Mouse (Mus musculus) forebrain, postnatal 0 days (tissue): ENCODE measurements at regions not wholly inside any gene's neighbourhood (a gene's known extent, or its start where the extent isn't known, plus 50 kb on each side); places are given as distances from the start of the nearest gene placed in this dataset.
"Not testable (repeated sequence)": the region's sequence is repeated elsewhere in the genome, so short reads cannot be mapped to it uniquely, and the experiment has no call there.

Experiments
- ATAC-seq: fragments of 200-750 bp; cut with Nextera tagmentation; 2 replicates; pipeline ENCODE4 v1.8.0; 2017; ENCODE audit warnings: mild to moderate bottlenecking, moderate library complexity
- DNase-seq: peaks from one replicate; pipeline ENCODE4 v3.0.0-alpha.2; 2015
- H3K27ac ChIP-seq: fragments of 300-500 bp; sonication (generic); 2 replicates; pipeline ENCODE4 v1.5.1; 2014; ENCODE audit warnings: low read depth, mild to moderate bottlenecking, antibody characterized with exemption, low read length, moderate library complexity, mixed read lengths
- H3K27me3 ChIP-seq: fragments of 300-500 bp; sonication (generic); 2 replicates; pipeline ENCODE4 v1.6.1; 2014; ENCODE audit warnings: mild to moderate bottlenecking, low read length, mixed read lengths; ENCODE audit not compliant: insufficient read depth
- H3K36me3 ChIP-seq: fragments of 300-500 bp; sonication (generic); 2 replicates; pipeline ENCODE4 v1.6.1; 2014; ENCODE audit warnings: mild to moderate bottlenecking, moderate library complexity; ENCODE audit not compliant: insufficient read depth
- H3K4me1 ChIP-seq: fragments of 300-500 bp; sonication (generic); 2 replicates; pipeline ENCODE4 v1.6.1; 2014; ENCODE audit warnings: antibody characterized with exemption; ENCODE audit not compliant: insufficient read depth
- H3K4me2 ChIP-seq: fragments of 300-500 bp; sonication (generic); 2 replicates; pipeline ENCODE4 v1.6.1; 2014; ENCODE audit warnings: low read depth, mild to moderate bottlenecking, moderate library complexity
- H3K4me3 ChIP-seq: fragments of 300-500 bp; sonication (generic); 2 replicates; pipeline ENCODE4 v1.5.1; 2014; ENCODE audit warnings: low read depth, low read length, mixed read lengths
- H3K9ac ChIP-seq: fragments of 300-500 bp; sonication (generic); 2 replicates; pipeline ENCODE4 v1.6.1; 2014; ENCODE audit warnings: mild to moderate bottlenecking
- H3K9me3 ChIP-seq: fragments of 300-500 bp; sonication (generic); 2 replicates; pipeline ENCODE4 v1.6.1; 2016; ENCODE audit warnings: low read length
- CTCF ChIP-seq: sonication (generic); IDR thresholded peaks from 2 replicates; pipeline ENCODE4 v1.5.1; 2016; ENCODE audit warnings: antibody characterized with exemption, control low read depth, low read depth
- WGBS: fragments of 180-500 bp; shearing (Covaris S2); extraction: QIAGEN DNeasy Blood & Tissue Kit; methylation state at CpG from one replicate; pipeline ENCODE4 v1.1.7; 2014; 5-methylcytosine and 5-hydroxymethylcytosine counted together

DNA sequence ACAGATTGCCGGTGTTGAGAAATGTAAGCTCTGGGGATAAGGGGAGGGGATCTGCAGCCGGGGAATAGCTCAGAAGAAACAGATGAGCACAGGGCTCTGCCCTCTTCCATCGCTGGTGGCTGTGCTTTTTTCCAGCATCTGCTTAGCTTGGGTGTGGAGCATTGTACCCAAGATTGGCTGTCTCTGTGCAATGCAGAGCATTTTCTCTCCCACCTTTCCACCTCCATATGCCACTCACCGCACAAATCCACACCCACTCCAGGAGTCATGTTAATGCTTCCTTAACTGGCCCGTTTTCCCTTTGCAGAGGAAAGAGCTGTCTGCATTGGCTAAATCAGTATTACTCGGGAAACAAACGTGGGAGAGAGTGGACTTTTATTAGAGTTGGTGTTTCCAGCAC lies 228.9 kb upstream of the Pbx1 start:
- H3K9me3 ChIP-seq: no peaks in the 10 kb centered on the region
- no peaks in the 10 kb centered on the region for H3K36me3 ChIP-seq
- H3K9ac ChIP-seq: no peak overlapping the region
- 75% methylated on average over 7 of the region's 7 CpGs for WGBS
- H3K27me3 ChIP-seq: no peaks in the 10 kb centered on the region
- DNase-seq (no peak), ATAC-seq (no peak)
- H3K4me1 ChIP-seq: peaks cover 8% of the 10 kb centered on the region
- H3K27ac ChIP-seq: no peak overlapping the region
- H3K4me3 ChIP-seq: no peak overlapping the region
- no peak for TF ChIP-seq CTCF
- no peak overlapping the region for H3K4me2 ChIP-seq

GRCm38 (mm10) chr1:168659578-168659977 lies 227.5 kb upstream of the Pbx1 start:
- no peak overlapping the region for H3K4me3 ChIP-seq
- H3K27ac ChIP-seq: no peak overlapping the region
- H3K4me2 ChIP-seq: no peak overlapping the region
- WGBS: 85% methylated on average over 5 of the region's 5 CpGs
- H3K36me3 ChIP-seq: no peaks in the 10 kb centered on the region
- H3K9ac ChIP-seq: no peak overlapping the region
- TF ChIP-seq CTCF: no peak
- H3K27me3 ChIP-seq: no peaks in the 10 kb centered on the region
- DNase-seq (no peak), ATAC-seq (no peak)
- peaks cover 8% of the 10 kb centered on the region for H3K4me1 ChIP-seq
- H3K9me3 ChIP-seq: no peaks in the 10 kb centered on the region

DNA sequence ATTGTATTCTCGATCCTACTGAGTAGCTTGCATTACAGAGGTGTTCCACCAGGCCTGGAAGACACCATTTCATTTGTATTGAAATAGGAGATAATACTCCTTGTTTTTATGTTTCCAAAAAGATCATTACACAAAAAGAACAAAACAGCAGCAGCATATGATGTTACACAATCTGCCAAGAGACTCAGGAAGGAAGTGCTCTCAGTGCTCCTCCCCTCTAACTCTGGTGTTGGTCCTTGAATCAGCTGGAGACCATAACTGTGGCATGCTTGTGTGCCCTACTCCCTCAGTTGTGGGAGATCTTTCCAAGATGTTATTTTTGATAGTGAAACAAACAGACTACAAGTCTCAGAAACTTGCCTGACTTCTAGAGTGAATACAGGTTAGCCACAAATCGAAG lies 200.8 kb upstream of the Pbx1 start:
- Histone ChIP-seq H3K36me3 (no peaks in the 10 kb centered on the region), H3K27ac (no peak overlapping the region), H3K27me3 (no peaks in the 10 kb centered on the region), H3K9me3 (no peaks in the 10 kb centered on the region), H3K4me3 (no peak overlapping the region), H3K4me2 (no peak overlapping the region), H3K9ac (no peak overlapping the region), H3K4me1 (no peaks in the 10 kb centered on the region)
- no peak for ATAC-seq
- no peak for TF ChIP-seq CTCF
- DNase-seq: no peak
- WGBS: 86% methylated on average over 2 of the region's 2 CpGs

- ATAC-seq (no peak), DNase-seq (no peak)
- H3K27me3 ChIP-seq: no peaks in the 10 kb centered on the region
- TF ChIP-seq CTCF: no peak
- no peak overlapping the region for H3K27ac ChIP-seq
- H3K9me3 ChIP-seq: no peaks in the 10 kb centered on the region
- no peak overlapping the region for H3K4me2 ChIP-seq
- no peaks in the 10 kb centered on the region for H3K36me3 ChIP-seq
- H3K4me1 ChIP-seq: no peaks in the 10 kb centered on the region
- H3K4me3 ChIP-seq: no peak overlapping the region
- WGBS: 69% methylated on average over 2 of the region's 2 CpGs
- no peak overlapping the region for H3K9ac ChIP-seq
Observed at GRCm38 (mm10) chr1:168631979-168632378, 199.9 kb upstream of the Pbx1 start.

DNA sequence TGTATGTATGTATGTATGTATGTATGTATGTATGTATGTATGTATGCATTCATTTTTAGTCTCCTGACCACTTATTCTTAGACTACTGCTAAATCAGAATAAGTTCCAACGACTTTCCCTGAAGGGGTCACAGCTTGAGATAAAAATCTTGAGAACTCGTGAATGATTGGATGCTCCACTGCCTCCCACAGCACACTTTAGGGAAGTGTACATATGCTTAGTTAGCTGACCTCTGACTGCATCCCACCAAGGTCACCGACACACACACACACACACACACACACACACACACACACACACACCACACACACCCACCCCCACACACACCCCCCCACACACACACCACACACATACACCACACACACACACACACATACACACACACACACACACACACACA lies 169.9 kb upstream of the Pbx1 start:
- 61% methylated on average over 2 of the region's 3 CpGs for WGBS
- not testable (repeated sequence) for H3K9ac ChIP-seq, H3K36me3 ChIP-seq, H3K4me2 ChIP-seq, H3K27me3 ChIP-seq, H3K4me3 ChIP-seq, H3K4me1 ChIP-seq, H3K27ac ChIP-seq, ATAC-seq, H3K9me3 ChIP-seq, DNase-seq

GRCm38 (mm10) chr1:168600461-168601160 lies 168.5 kb upstream of the Pbx1 start:
- 90% methylated on average over 6 of the region's 6 CpGs for WGBS

GRCm38 (mm10) chr1:168598191-168598667 lies 166.2 kb upstream of the Pbx1 start:
- ATAC-seq (no peak), DNase-seq (peak; percentile 23)
- Histone ChIP-seq H3K27me3 (no peaks in the 10 kb centered on the region), H3K4me1 (peaks cover 6% of the 10 kb centered on the region), H3K36me3 (no peaks in the 10 kb centered on the region), H3K4me3 (0 out of 2 replicates have a peak overlapping the region, but pooled peaks have one; percentile 9), H3K4me2 (peak overlapping the region; percentile 31), H3K9me3 (no peaks in the 10 kb centered on the region), H3K27ac (no peak overlapping the region), H3K9ac (no peak overlapping the region)
- 9% methylated on average over 11 of the region's 11 CpGs for WGBS
- TF ChIP-seq CTCF: no peak

More at GRCm38 (mm10) chr1:168600461-168601160, 168.5 kb upstream of the Pbx1 start:
- H3K27ac ChIP-seq: no peak overlapping the region
- H3K9me3 ChIP-seq: no peaks in the 10 kb centered on the region
- H3K4me1 ChIP-seq: peaks cover 6% of the 10 kb centered on the region
- no peak overlapping the region for H3K9ac ChIP-seq
- DNase-seq (no peak), ATAC-seq (no peak)
- no peak overlapping the region for H3K4me3 ChIP-seq
- no peak for TF ChIP-seq CTCF
- no peak overlapping the region for H3K4me2 ChIP-seq
- no peaks in the 10 kb centered on the region for H3K36me3 ChIP-seq
- no peaks in the 10 kb centered on the region for H3K27me3 ChIP-seq
